19 mouse cellular contexts compared by ENCODE assay signal in the genomic region with DNA sequence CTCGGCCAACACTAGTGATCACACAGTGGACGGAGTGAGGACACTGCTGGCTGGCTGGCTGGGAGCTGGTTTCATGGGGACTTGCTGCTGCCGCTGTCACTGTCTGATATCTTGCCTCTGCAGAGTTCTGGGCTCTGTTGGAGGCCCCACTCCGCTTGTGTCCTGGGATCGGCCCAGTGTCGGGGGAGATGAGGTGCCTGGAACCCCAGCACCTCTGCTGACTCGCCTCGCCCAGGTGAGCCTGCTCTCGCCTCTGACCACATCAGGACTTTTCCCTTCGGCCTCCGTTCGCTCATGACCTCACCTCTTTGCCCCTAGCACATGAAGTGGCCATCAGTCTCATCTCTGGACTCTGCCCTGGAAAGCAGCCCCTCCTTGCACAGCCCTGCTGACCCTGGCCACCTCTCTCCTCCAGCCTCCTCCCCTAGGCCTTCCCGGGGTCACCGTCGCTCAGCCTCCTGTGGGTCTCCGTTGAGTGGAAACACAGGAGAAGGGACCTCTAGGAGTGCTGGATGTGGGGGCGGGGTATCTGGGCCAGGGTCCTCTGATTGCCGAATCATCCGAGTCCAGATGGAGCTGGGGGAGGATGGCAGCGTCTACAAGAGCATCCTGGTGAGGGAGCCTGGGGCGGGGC.
"Had no signal": no experiment of that assay in that cellular context is flagged by ENCODE, and none has a peak within 500 bp of the region (broad histone marks: within the 10 kb centered on the region; RNA-seq: fewer than 3 reads in every experiment).

No protein-coding gene starts in this region.

- ATAC-seq: intestine, postnatal 0 days had no signal

- H3K9me3 ChIP-seq: kidney, embryonic 15.5 days; liver, embryonic 13.5 days; stomach, embryonic 15.5 days had no signal

- H3K27ac ChIP-seq: kidney, embryonic 15.5 days; liver, embryonic 13.5 days; stomach, embryonic 15.5 days had no signal

- H3K4me2 ChIP-seq: kidney, embryonic 15.5 days; liver, embryonic 13.5 days; midbrain, embryonic 11.5 days; stomach, embryonic 15.5 days had no signal

- H3K27me3 ChIP-seq: kidney, embryonic 15.5 days; liver, embryonic 13.5 days; stomach, embryonic 15.5 days had no signal

- DNase-seq: kidney, adult 8-10 months; kidney, postnatal 10 days; kidney, postnatal 36 days; layer of hippocampus, adult 9-11 months; liver, embryonic 13.5 days; lung, adult 2 months; lung, postnatal 14 days; lung, postnatal 4 days; midbrain, embryonic 14.5 days; right cerebral cortex, adult 18-20 months; right cerebral cortex, postnatal 14 days; spleen, adult 18-20 months; thymus, adult 2 months; thymus, postnatal 14 days; thymus, postnatal 4 days had no signal

- H3K4me3 ChIP-seq: kidney, embryonic 15.5 days; liver, embryonic 13.5 days; stomach, embryonic 15.5 days had no signal

- H3K9ac ChIP-seq: kidney, embryonic 15.5 days; liver, embryonic 13.5 days; stomach, embryonic 15.5 days had no signal
